Mouse (Mus musculus): ENCODE results near the gene Cela3b. TPM values are rescaled to one million over a fixed set of nuclear protein-coding genes. Genes with fewer than 3 reads are reported as not detected.

Gene Cela3b
- total RNA-seq, 2 experiments from 2014 or later = not detected

- intact Hi-C loops (cut with DNase I) = no loop called here
- DNase-seq (ENCODE audit: low spot score in 2 of 2) = no peak
Observed at GRCm38 (mm10) chr4:137380702-137381605, 49.4 kb downstream of the Cela3b start.

- intact Hi-C loops (cut with DNase I) = no loop called here
- DNase-seq (ENCODE audit: low spot score in 2 of 2) = no peak
Observed at GRCm38 (mm10) chr4:137379713-137380255, 50.6 kb downstream of the Cela3b start.

- DNase-seq (ENCODE audit: low spot score in 2 of 2) = no peak
- intact Hi-C loops (cut with DNase I) = no loop called here
Observed at GRCm38 (mm10) chr4:137379085-137379484, 51.3 kb downstream of the Cela3b start.

- intact Hi-C loops (cut with DNase I) = no loop called here
- no peak for DNase-seq (ENCODE audit: low spot score in 2 of 2)
Observed at GRCm38 (mm10) chr4:137377526-137378304, 52.6 kb downstream of the Cela3b start.

GRCm38 (mm10) chr4:137376778-137377177, 53.6 kb downstream of the Cela3b start:
- intact Hi-C loops (cut with DNase I) = no loop called here
- no peak for DNase-seq (ENCODE audit: low spot score in 2 of 2)

- intact Hi-C loops (cut with DNase I) = no loop called here
- no peak for DNase-seq (ENCODE audit: low spot score in 2 of 2)
Observed at GRCm38 (mm10) chr4:137375314-137376278, 54.7 kb downstream of the Cela3b start.

- no peak for DNase-seq (ENCODE audit: low spot score in 2 of 2)
- intact Hi-C loops (cut with DNase I) = no loop called here
Observed at GRCm38 (mm10) chr4:137373711-137374110, 56.6 kb downstream of the Cela3b start.

- intact Hi-C loops (cut with DNase I) = no loop called here
- no peak for DNase-seq (ENCODE audit: low spot score in 2 of 2)
Observed at GRCm38 (mm10) chr4:137371596-137372523, 58.5 kb downstream of the Cela3b start.

Other genes starting within 250 kb of the Cela3b start
- 10 to 100 TPM; 12.3 to 15.3 TPM for gene Wnt4, start 153.1 kb downstream of the Cela3b start, total RNA-seq (2021)
- 100 to 1,000 TPM; 352 to 369 TPM for gene Cdc42, start 72.8 kb downstream of the Cela3b start, total RNA-seq (2021)
- gene Cela3a, start 20.7 kb downstream of the Cela3b start, total RNA-seq (2021) = not detected
- gene 1700013G24Rik, start 22.7 kb upstream of the Cela3b start, total RNA-seq (2021) = not detected
- 1 to 10 TPM; 6.2 to 6.4 TPM for gene Hspg2, start 38.2 kb upstream of the Cela3b start, total RNA-seq (2021)
- not detected for gene Ldlrad2, start 144.0 kb upstream of the Cela3b start, total RNA-seq (2021)
- gene Usp48, start 163.2 kb upstream of the Cela3b start, total RNA-seq (2021) = 100 to 1,000 TPM; 108 to 121 TPM
- 100 to 1,000 TPM; 263 to 318 TPM for gene Rap1gap, start 234.2 kb upstream of the Cela3b start, total RNA-seq (2021)

Measured in left cerebral cortex, postnatal 25 days (tissue).